Comparison of ENCODE assay signal across 8 mouse cellular contexts in the genomic region with DNA sequence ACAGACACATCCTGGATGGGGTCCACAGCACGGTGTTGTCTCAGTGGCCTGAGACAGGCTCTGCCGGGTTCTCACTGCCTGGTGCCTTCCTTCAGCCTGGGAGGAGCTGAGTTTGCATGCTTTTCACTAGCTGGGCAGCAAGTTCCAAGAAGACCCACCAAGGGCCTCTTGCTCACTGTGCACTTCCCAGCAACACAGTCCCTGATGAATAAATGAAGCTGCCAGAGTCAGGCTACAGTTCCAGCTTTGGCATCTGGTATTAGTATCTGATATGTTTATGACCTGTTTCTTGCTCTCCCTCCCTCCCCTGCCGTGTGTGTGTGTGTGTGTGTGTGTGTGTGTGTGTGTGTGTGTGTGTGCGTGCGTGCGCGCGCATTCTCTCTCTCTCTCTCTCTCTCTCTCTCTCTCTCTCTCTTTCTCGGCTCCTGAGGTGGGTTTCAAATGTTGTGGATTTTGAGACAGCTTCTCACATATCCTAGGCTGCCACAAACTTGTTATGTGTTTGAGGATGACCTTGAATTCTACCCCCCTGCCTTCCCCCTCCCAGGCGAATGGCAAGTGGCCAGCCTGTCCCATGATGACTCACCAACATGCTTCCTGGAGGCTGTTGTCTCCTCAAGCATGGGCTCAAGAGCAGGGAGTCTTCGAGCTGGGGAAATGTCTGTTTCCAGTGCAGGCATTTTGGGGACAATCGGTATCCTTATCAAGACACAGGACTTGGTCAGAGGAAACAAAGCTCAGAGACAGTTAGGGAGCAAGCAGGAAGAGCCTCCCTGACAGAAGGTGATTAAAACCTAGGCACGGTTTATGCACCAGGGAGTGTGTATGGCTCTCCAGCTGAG.
A peak's percentile ranks its signal among the peaks of the same experiment; 100 is the strongest.
DNase-seq lines count a peak whose midpoint lies in the region; ATAC-seq and TF ChIP-seq lines count a peak whose summit lies in the region.
"Had no signal": no experiment of that assay in that cellular context is flagged by ENCODE, and none has a peak within 500 bp of the region (broad histone marks: within the 10 kb centered on the region; RNA-seq: fewer than 3 reads in every experiment).

No protein-coding gene starts in this region.

- DNase-seq in Patski (ENCODE audit: low read depth, low spot score) = no peak
- peak; percentile 73 for DNase-seq in adrenal gland, postnatal 25 days
- DNase-seq in heart, embryonic 10.5 days (ENCODE audit: low spot score) = no peak
- DNase-seq in right cerebral cortex, adult 18-20 months = no peak
- DNase-seq in right cerebral cortex, postnatal 10 days (ENCODE audit: low spot score in 2 of 2) = no peak
- DNase-seq in layer of hippocampus, adult 9-10 months (ENCODE audit: low spot score) = no peak

- H3K27me3 ChIP-seq in Patski = peaks cover 23% of the 10 kb centered on the region
- peaks cover 81% of the 10 kb centered on the region for H3K27me3 ChIP-seq in heart, embryonic 10.5 days (ENCODE audit: insufficient read depth, poor library complexity, severe bottlenecking)
- peaks cover 59% of the 10 kb centered on the region; the same call in 1 of the 2 replicates for H3K27me3 ChIP-seq in limb, embryonic 13.5 days

- H3K4me3 ChIP-seq in heart, embryonic 10.5 days = no peak overlapping the region
- H3K4me3 ChIP-seq in limb, embryonic 13.5 days = no peak overlapping the region

- no peaks in the 10 kb centered on the region for H3K9me3 ChIP-seq in heart, embryonic 10.5 days
- H3K9me3 ChIP-seq in limb, embryonic 13.5 days = no peaks in the 10 kb centered on the region

- no peak overlapping the region for H3K9ac ChIP-seq in limb, embryonic 13.5 days

- peak overlapping the region; percentile 22; the same call in 1 of the 2 replicates for H3K27ac ChIP-seq in heart, embryonic 10.5 days
- H3K27ac ChIP-seq in limb, embryonic 13.5 days = peak overlapping the region; percentile 55

- in situ Hi-C loops in Patski (cut with MboI; ENCODE audit: low pct_unique_long_range_greater_than_20kb) = no loop called here

- no peaks in the 10 kb centered on the region for H3K36me3 ChIP-seq in heart, embryonic 10.5 days
- H3K36me3 ChIP-seq in limb, embryonic 13.5 days = no peaks in the 10 kb centered on the region

- H3K4me1 ChIP-seq in heart, embryonic 10.5 days = no peaks in the 10 kb centered on the region
- H3K4me1 ChIP-seq in limb, embryonic 13.5 days = peaks cover 24% of the 10 kb centered on the region

- POLR2A ChIA-PET in Patski (lab: Charles Lee) = no interaction called here

- ATAC-seq in Patski = peak; percentile 48
- ATAC-seq in limb, embryonic 13.5 days (ENCODE audit: low FRiP score, low read depth) = peak; percentile 67
- ATAC-seq: forebrain, embryonic 14.5 days had no signal

- WGBS in heart, embryonic 10.5 days = 57% methylated on average over 12 of the region's 13 CpGs
- WGBS in limb, embryonic 13.5 days = 49% methylated on average over 6 of the region's 13 CpGs

- no peak overlapping the region for H3K4me2 ChIP-seq in limb, embryonic 13.5 days (replicated peaks)

- CTCF ChIA-PET in Patski (lab: Charles Lee) = interaction anchor here (1.1 to 2.1 kb wide), 3 partner anchors 12 to 45 kb away, joined by 3 to 8 read pairs (median 4); no protein-coding TSS in a partner anchor

- no peak for TF ChIP-seq CTCF in Patski (IDR thresholded peaks at IDR 0.05)
